Mouse (Mus musculus) adipose tissue, adult 10 weeks (tissue): Measurements from ENCODE around the gene Gm26920. TPM values are rescaled to one million over a fixed set of nuclear protein-coding genes. Genes with fewer than 3 reads are reported as not detected.

Experiments
- polyA plus RNA-seq: library from polyadenylated mRNA; stranded (reverse); fragments of 350-450 nt; fragmentation: Illumina TruSeq; extraction: RNeasy Lipid Tissue Mini Kit (QIAGEN cat#74804); gene quantifications from one replicate; pipeline ENCODE4 v1.2.3, GENCODE M21; 2014; ENCODE audit warnings: low read depth, low replicate concordance

Gene Gm26920
- 2.0 TPM for polyA plus RNA-seq

GRCm38 (mm10) chr7:30090092-30090969, at the start of gene Gm26920, which contains the start of gene Zfp566:
Gene Gm26920, minus strand, starts transcription at chr7:30090410.
Gene Zfp566, minus strand, starts transcription at chr7:30090527.

GRCm38 (mm10) chr7:30121308-30122187, 31.3 kb upstream of the Gm26920 start, which contains the start of gene Zfp382:
Gene Zfp382, plus strand, starts transcription at chr7:30121942.

GRCm38 (mm10) chr7:30094646-30095429, 4.6 kb upstream of the Gm26920 start, which contains the start of gene Zfp260:
Gene Zfp260, plus strand, starts transcription at chr7:30094777.

GRCm38 (mm10) chr7:30072146-30073028, 17.8 kb downstream of the Gm26920 start, which contains the start of gene Zfp82:
Gene Zfp82, minus strand, starts transcription at chr7:30072900.

GRCm38 (mm10) chr7:30050882-30051548, 39.2 kb downstream of the Gm26920 start, which contains the start of gene Zfp14:
Gene Zfp14, minus strand, starts transcription at chr7:30051380.

Other genes starting within 250 kb of the Gm26920 start
- gene Zfp940, start 236.7 kb downstream of the Gm26920 start, polyA plus RNA-seq: 0.72 TPM
- gene Zfp420, start 230.4 kb downstream of the Gm26920 start, polyA plus RNA-seq: 6.2 TPM
- 5.0 TPM for gene Zfp27, start 183.8 kb downstream of the Gm26920 start, polyA plus RNA-seq
- gene Zfp383, start 182.2 kb downstream of the Gm26920 start, polyA plus RNA-seq: 5.9 TPM
- gene Zfp74, start 136.3 kb downstream of the Gm26920 start, polyA plus RNA-seq: 7.3 TPM
- gene Zfp568, start 106.5 kb downstream of the Gm26920 start, polyA plus RNA-seq: 4.4 TPM
- gene Zfp14, start 39.0 kb downstream of the Gm26920 start, polyA plus RNA-seq: 4.8 TPM
- 0.60 TPM for gene Zfp82, start 17.5 kb downstream of the Gm26920 start, polyA plus RNA-seq
- 4.6 TPM for gene Zfp566, start 117 bp upstream of the Gm26920 start, polyA plus RNA-seq
- 33.9 TPM for gene Zfp260, start 4.4 kb upstream of the Gm26920 start, polyA plus RNA-seq
- gene Zfp382, start 31.5 kb upstream of the Gm26920 start, polyA plus RNA-seq: 0.92 TPM
- 33.8 TPM for gene Zfp146, start 79.3 kb upstream of the Gm26920 start, polyA plus RNA-seq
- 10.2 TPM for gene Cox7a1, start 93.7 kb upstream of the Gm26920 start, polyA plus RNA-seq
- gene Capns1, start 108.4 kb upstream of the Gm26920 start, polyA plus RNA-seq: 381 TPM
- 55.6 TPM for gene Polr2i, start 141.5 kb upstream of the Gm26920 start, polyA plus RNA-seq
- 75.0 TPM for gene Tbcb, start 141.9 kb upstream of the Gm26920 start, polyA plus RNA-seq
- gene Ovol3, start 145.3 kb upstream of the Gm26920 start, polyA plus RNA-seq: not detected
- gene Thap8, start 189.7 kb upstream of the Gm26920 start, polyA plus RNA-seq: 1.5 TPM
- gene Wdr62, start 190.0 kb upstream of the Gm26920 start, polyA plus RNA-seq: 18.1 TPM
- 12.2 TPM for gene Clip3, start 201.3 kb upstream of the Gm26920 start, polyA plus RNA-seq
- gene Alkbh6, start 218.3 kb upstream of the Gm26920 start, polyA plus RNA-seq: 44.2 TPM
- gene Syne4, start 224.4 kb upstream of the Gm26920 start, polyA plus RNA-seq: 5.0 TPM
- 1.2 TPM for gene E130208F15Rik, start 231.3 kb upstream of the Gm26920 start, polyA plus RNA-seq
- gene Sdhaf1, start 233.5 kb upstream of the Gm26920 start, polyA plus RNA-seq: 9.0 TPM